Mouse (Mus musculus) MEL (cell line): ENCODE measurements at regions not wholly inside any gene's neighbourhood (a gene's known extent, or its start where the extent isn't known, plus 50 kb on each side); places are given as distances from the start of the nearest gene placed in this dataset.
A peak's percentile ranks its signal among the peaks of the same experiment; 100 is the strongest.

Experiments used
- DNase-seq: peaks from one replicate; pipeline ENCODE4 v3.0.0; 2011; ENCODE audit warnings: low read depth, low spot score
- H3K27ac ChIP-seq: 2 replicates; pipeline ENCODE4 v1.5.1; 2012; ENCODE audit warnings: low read depth, mild to moderate bottlenecking, control low read depth, low read length, moderate library complexity; ENCODE audit not compliant: control insufficient read depth
- H3K27me3 ChIP-seq, 2 experiments: fragments of 150-350 bp in 1 of 2; sonication (generic) in 1 of 2; 2 replicates each; pipeline ENCODE4 v1.6.1; 2012; ENCODE audit warnings: low read length in 2 of 2, mild to moderate bottlenecking in 2 of 2, improper control_type of control experiment in 1 of 2, moderate library complexity in 1 of 2; ENCODE audit not compliant: insufficient read depth in 2 of 2, control insufficient read depth in 1 of 2
- H3K36me3 ChIP-seq, 2 experiments: 2 replicates each; pipeline ENCODE4 v1.6.1; 2012 to 2014; ENCODE audit warnings: low read length in 2 of 2, improper control_type of control experiment in 1 of 2, inconsistent platforms in 1 of 2, mild to moderate bottlenecking in 1 of 2; ENCODE audit not compliant: insufficient read depth in 2 of 2, control insufficient read depth in 1 of 2
- H3K4me1 ChIP-seq, 2 experiments: fragments of 150-350 bp in 1 of 2; sonication (generic) in 1 of 2; 2 replicates each; pipeline ENCODE4 v1.6.1; 2012; ENCODE audit warnings: low read length in 2 of 2, improper control_type of control experiment in 1 of 2, mild to moderate bottlenecking in 1 of 2; ENCODE audit not compliant: insufficient read depth in 2 of 2, control insufficient read depth in 1 of 2
- H3K4me3 ChIP-seq, 2 experiments: fragments of 150-350 bp in 1 of 2; sonication (generic) in 1 of 2; 2 replicates each; pipeline ENCODE4 v1.5.1; 2012; ENCODE audit warnings: low read depth in 2 of 2, low read length in 2 of 2, mild to moderate bottlenecking in 2 of 2, moderate library complexity in 2 of 2, control low read depth in 1 of 2, improper control_type of control experiment in 1 of 2; ENCODE audit not compliant: control insufficient read depth in 1 of 2, insufficient read depth in 1 of 2
- H3K79me2 ChIP-seq: 2 replicates; pipeline ENCODE4 v1.6.1; 2012; ENCODE audit warnings: mild to moderate bottlenecking, low read length, moderate library complexity; ENCODE audit not compliant: control insufficient read depth, poor library complexity, insufficient read depth
- H3K9ac ChIP-seq: 2 replicates; pipeline ENCODE4 v1.6.1; 2012; ENCODE audit warnings: low read depth, mild to moderate bottlenecking, control low read depth, low read length, moderate library complexity; ENCODE audit not compliant: control insufficient read depth, poor library complexity, severe bottlenecking
- H3K9me3 ChIP-seq: fragments of 150-350 bp; sonication (generic); replicated peaks from 2 replicates; pipeline ENCODE4 v1.6.1; 2012; ENCODE audit warnings: mild to moderate bottlenecking, low read length, improper control_type of control experiment, moderate library complexity; ENCODE audit not compliant: insufficient read depth
- CTCF ChIP-seq, 3 experiments: IDR thresholded peaks in 2 of 3; conservative IDR thresholded peaks in 1 of 3; 2 replicates each; pipeline ENCODE4 v1.5.1; 2011 to 2012; ENCODE audit warnings: low read length in 3 of 3, low read depth in 2 of 3, mild to moderate bottlenecking in 2 of 3, improper control_type of control experiment in 1 of 3, inconsistent platforms in 1 of 3, mixed read lengths in 1 of 3, moderate library complexity in 1 of 3; ENCODE audit not compliant: control insufficient read depth in 1 of 3, insufficient read depth in 1 of 3, poor library complexity in 1 of 3, severe bottlenecking in 1 of 3
- EP300 ChIP-seq, 2 experiments: IDR thresholded peaks; 2 replicates each; pipeline ENCODE4 v1.6.1; 2011; ENCODE audit warnings: improper control_type of control experiment in 2 of 2, low read length in 2 of 2, low read depth in 1 of 2, mild to moderate bottlenecking in 1 of 2
- GATA1 ChIP-seq: IDR thresholded peaks from 2 replicates; pipeline ENCODE4 v1.6.1; 2011; ENCODE audit warnings: low read depth, low read length, improper control_type of control experiment
- JUND ChIP-seq: IDR thresholded peaks from 2 replicates; pipeline ENCODE4 v1.6.1; 2011; ENCODE audit warnings: low read depth, mild to moderate bottlenecking, improper control_type of control experiment, low read length
- KAT2A ChIP-seq: conservative IDR thresholded peaks from 2 replicates; pipeline ENCODE4 v1.6.1; 2012; ENCODE audit warnings: low read depth, low read length, improper control_type of control experiment, inconsistent platforms
- MYB ChIP-seq: IDR thresholded peaks from 2 replicates; pipeline ENCODE4 v1.6.1; 2011; ENCODE audit warnings: mild to moderate bottlenecking, low read depth, low read length, improper control_type of control experiment
- MYC ChIP-seq: IDR thresholded peaks from 2 replicates; pipeline ENCODE4 v1.6.1; 2011; ENCODE audit warnings: low read depth, mild to moderate bottlenecking, low read length, improper control_type of control experiment, moderate library complexity
- POLR2AphosphoS2 ChIP-seq: IDR thresholded peaks from 2 replicates; pipeline ENCODE4 v1.6.1; 2011; ENCODE audit warnings: low read length, improper control_type of control experiment
- RAD21 ChIP-seq: IDR thresholded peaks from 2 replicates; pipeline ENCODE4 v1.6.1; 2011; ENCODE audit warnings: mild to moderate bottlenecking, low read depth, low read length, improper control_type of control experiment
- SMC3 ChIP-seq: IDR thresholded peaks from 2 replicates; pipeline ENCODE4 v1.6.1; 2011; ENCODE audit warnings: low read depth, low read length, improper control_type of control experiment

DNA sequence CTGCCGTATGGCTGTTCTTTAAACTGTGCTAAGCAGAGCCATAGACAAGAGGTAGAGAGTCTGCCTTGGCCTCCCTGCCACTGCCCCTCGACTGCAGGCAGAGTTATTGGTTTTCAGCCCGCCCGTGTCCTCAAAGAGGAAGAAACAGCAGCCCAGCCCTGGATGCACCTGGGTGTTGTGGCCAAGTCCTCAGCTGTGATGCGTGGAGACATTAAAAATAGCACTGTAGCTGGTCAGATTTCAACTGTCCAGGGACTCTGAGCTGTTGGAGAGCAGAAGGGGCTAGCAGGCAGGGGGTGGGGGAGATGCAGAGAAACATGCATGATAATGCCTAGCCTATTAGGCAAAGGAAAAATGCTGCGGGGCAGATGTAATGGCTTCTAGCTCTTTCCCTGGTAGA is 327.1 kb upstream of the Clint1 start:
- no peaks in the 10 kb centered on the region for H3K27me3 ChIP-seq
- no peaks in the 10 kb centered on the region for H3K4me1 ChIP-seq
- no peak overlapping the region for H3K4me3 ChIP-seq
- H3K9ac ChIP-seq = no peak overlapping the region
- no peak for DNase-seq
- no peaks in the 10 kb centered on the region for H3K36me3 ChIP-seq
- H3K79me2 ChIP-seq = no peaks in the 10 kb centered on the region
- H3K27ac ChIP-seq = no peak overlapping the region
- no peaks in the 10 kb centered on the region for H3K9me3 ChIP-seq
- TF ChIP-seq MYC = no peak
- TF ChIP-seq, all 39 proteins: peak for 0

GRCm38 (mm10) chr11:45531044-45531626 is 320.7 kb upstream of the Clint1 start:
- Histone ChIP-seq H3K79me2 (no peaks in the 10 kb centered on the region), H3K27ac (no peak overlapping the region), H3K4me1 (no peaks in the 10 kb centered on the region), H3K4me3 (no peak overlapping the region), H3K27me3 (no peaks in the 10 kb centered on the region), H3K9ac (no peak overlapping the region), H3K9me3 (no peaks in the 10 kb centered on the region), H3K36me3 (no peaks in the 10 kb centered on the region)
- DNase-seq = no peak
- TF ChIP-seq POLR2AphosphoS2 (no peak), MYB (no peak), RAD21 (no peak), EP300 (IDR thresholded peaks at IDR 0.05; ENCODE audit: low read depth in 1 of 2, low read length in 2 of 2) (no peak), SMC3 (no peak), GATA1 (no peak), KAT2A (no peak), JUND (no peak)

- DNase-seq = peak; percentile 6
- no peaks in the 10 kb centered on the region for H3K9me3 ChIP-seq
Observed at GRCm38 (mm10) chr11:45533402-45534056, 318.3 kb upstream of the Clint1 start.

More at GRCm38 (mm10) chr11:45533402-45534056, 318.3 kb upstream of the Clint1 start:
- no peak overlapping the region for H3K4me3 ChIP-seq
- no peak overlapping the region for H3K9ac ChIP-seq
- TF ChIP-seq MYB (no peak), KAT2A (no peak), CTCF (IDR thresholded peaks at IDR 0.05 in 2 of 3, conservative IDR thresholded peaks at IDR 0.05 in 1 of 3; ENCODE audit: control insufficient read depth in 1 of 3, insufficient read depth in 1 of 3, low read depth in 2 of 3, low read length in 3 of 3, poor library complexity in 1 of 3, severe bottlenecking in 1 of 3) (peak in 2 of 3 experiments; percentile 22 to 44; a peak in 4 of 6 replicates)
- no peaks in the 10 kb centered on the region for H3K36me3 ChIP-seq
- no peak overlapping the region for H3K27ac ChIP-seq
- no peaks in the 10 kb centered on the region for H3K79me2 ChIP-seq
- H3K27me3 ChIP-seq = no peaks in the 10 kb centered on the region
- H3K4me1 ChIP-seq = no peaks in the 10 kb centered on the region
